Mouse (Mus musculus): ENCODE results near the gene Rhbdl2. TPM values are rescaled to one million over a fixed set of nuclear protein-coding genes. Genes with fewer than 3 reads are reported as not detected.

Rhbdl2 gene
- polyA plus RNA-seq, 1 experiment from 2014 or later, result 0.25 TPM

GRCm38 (mm10) chr4:123749484-123750130, 38.1 kb upstream of the Rhbdl2 start:
- ATAC-seq (peak; percentile 79), DNase-seq (ENCODE audit: low spot score) (peak; percentile 32)
- H3K36me3 ChIP-seq (ENCODE audit: insufficient read depth, low read length), result no peaks in the 10 kb centered on the region
- TF ChIP-seq EP300 (IDR thresholded peaks at IDR 0.05) (no peak), CTCF (IDR thresholded peaks at IDR 0.05) (no peak)
- no peaks in the 10 kb centered on the region for H3K9me3 ChIP-seq (ENCODE audit: low read length)
- peak overlapping the region; percentile 94 for H3K4me3 ChIP-seq (ENCODE audit: low read depth, low read length)
- H3K27ac ChIP-seq (ENCODE audit: low read length), result peak overlapping the region; percentile 82
- H3K4me1 ChIP-seq (ENCODE audit: insufficient read depth, low read depth, low read length), result peaks cover 3% of the 10 kb centered on the region; the same call in 1 of the 2 replicates
- WGBS, result 2% methylated on average over 49 of the region's 55 CpGs
- peak overlapping the region; percentile 84 for H3K4me2 ChIP-seq (replicated peaks; ENCODE audit: low read depth, low read length)
- H3K9ac ChIP-seq (replicated peaks; ENCODE audit: low read depth), result peak overlapping the region; percentile 97
- no peaks in the 10 kb centered on the region for H3K27me3 ChIP-seq (replicated peaks; ENCODE audit: insufficient read depth, low read length)

GRCm38 (mm10) chr4:123750152-123750651, 37.5 kb upstream of the Rhbdl2 start, which contains the start of gene Akirin1:
TSS of gene Akirin1 (minus strand) at chr4:123750345.
- peak; percentile 98 for DNase-seq (ENCODE audit: low spot score)

GRCm38 (mm10) chr4:123750707-123751312, 36.9 kb upstream of the Rhbdl2 start:
- no peak for ATAC-seq

More at GRCm38 (mm10) chr4:123750152-123750651, 37.5 kb upstream of the Rhbdl2 start, which contains the start of gene Akirin1:
- Histone ChIP-seq H3K9ac (replicated peaks; ENCODE audit: low read depth) (peak within 1 kb of the TSS; percentile 97), H3K36me3 (ENCODE audit: insufficient read depth, low read length) (no peaks in the 10 kb centered on the region), H3K27me3 (replicated peaks; ENCODE audit: insufficient read depth, low read length) (no peaks in the 10 kb centered on the region), H3K9me3 (ENCODE audit: low read length) (no peaks in the 10 kb centered on the region), H3K4me1 (ENCODE audit: insufficient read depth, low read depth, low read length) (peaks cover 3% of the 10 kb centered on the region; the same call in 1 of the 2 replicates), H3K27ac (ENCODE audit: low read length) (peak within 1 kb of the TSS; percentile 82), H3K4me2 (replicated peaks; ENCODE audit: low read depth, low read length) (peak within 1 kb of the TSS; percentile 84), H3K4me3 (ENCODE audit: low read depth, low read length) (peak within 1 kb of the TSS; percentile 94)
- 0% methylated on average over 31 of the region's 46 CpGs for WGBS
- peak; percentile 99 for ATAC-seq
- TF ChIP-seq CTCF (IDR thresholded peaks at IDR 0.05), result peak; percentile 71
- TF ChIP-seq EP300 (IDR thresholded peaks at IDR 0.05), result no peak

GRCm38 (mm10) chr4:123758306-123758705, 29.4 kb upstream of the Rhbdl2 start:
- H3K36me3 ChIP-seq (ENCODE audit: insufficient read depth, low read length), result no peaks in the 10 kb centered on the region
- 41% methylated on average over 4 of the region's 4 CpGs for WGBS
- no peaks in the 10 kb centered on the region for H3K27me3 ChIP-seq (replicated peaks; ENCODE audit: insufficient read depth, low read length)
- no peaks in the 10 kb centered on the region for H3K4me1 ChIP-seq (ENCODE audit: insufficient read depth, low read depth, low read length)
- TF ChIP-seq EP300 (IDR thresholded peaks at IDR 0.05) (no peak), CTCF (IDR thresholded peaks at IDR 0.05) (peak; percentile 64)
- H3K4me2 ChIP-seq (replicated peaks; ENCODE audit: low read depth, low read length), result no peak overlapping the region
- no peaks in the 10 kb centered on the region for H3K9me3 ChIP-seq (ENCODE audit: low read length)
- peak; percentile 60 for DNase-seq (ENCODE audit: low spot score)
- no peak overlapping the region for H3K27ac ChIP-seq (ENCODE audit: low read length)
- peak; percentile 67 for ATAC-seq
- no peak overlapping the region for H3K4me3 ChIP-seq (ENCODE audit: low read depth, low read length)
- no peak overlapping the region for H3K9ac ChIP-seq (replicated peaks; ENCODE audit: low read depth)

More at GRCm38 (mm10) chr4:123750707-123751312, 36.9 kb upstream of the Rhbdl2 start:
- Histone ChIP-seq H3K4me3 (ENCODE audit: low read depth, low read length) (peak overlapping the region; percentile 94), H3K9ac (replicated peaks; ENCODE audit: low read depth) (no peak overlapping the region; the same call in 1 of the 2 replicates), H3K27me3 (replicated peaks; ENCODE audit: insufficient read depth, low read length) (no peaks in the 10 kb centered on the region), H3K4me1 (ENCODE audit: insufficient read depth, low read depth, low read length) (peaks cover 3% of the 10 kb centered on the region; the same call in 1 of the 2 replicates), H3K4me2 (replicated peaks; ENCODE audit: low read depth, low read length) (peak overlapping the region; percentile 73), H3K9me3 (ENCODE audit: low read length) (no peaks in the 10 kb centered on the region), H3K27ac (ENCODE audit: low read length) (no peak overlapping the region), H3K36me3 (ENCODE audit: insufficient read depth, low read length) (no peaks in the 10 kb centered on the region)
- TF ChIP-seq CTCF (IDR thresholded peaks at IDR 0.05), result no peak
- WGBS, result under 1% methylated on average over 8 of the region's 8 CpGs
- peak; percentile 43 for DNase-seq (ENCODE audit: low spot score)

GRCm38 (mm10) chr4:123765071-123765470, 22.6 kb upstream of the Rhbdl2 start:
- Histone ChIP-seq H3K9ac (replicated peaks; ENCODE audit: low read depth) (no peak overlapping the region), H3K27me3 (replicated peaks; ENCODE audit: insufficient read depth, low read length) (no peaks in the 10 kb centered on the region), H3K27ac (ENCODE audit: low read length) (no peak overlapping the region), H3K9me3 (ENCODE audit: low read length) (no peaks in the 10 kb centered on the region), H3K4me3 (ENCODE audit: low read depth, low read length) (no peak overlapping the region), H3K36me3 (ENCODE audit: insufficient read depth, low read length) (no peaks in the 10 kb centered on the region), H3K4me2 (replicated peaks; ENCODE audit: low read depth, low read length) (no peak overlapping the region), H3K4me1 (ENCODE audit: insufficient read depth, low read depth, low read length) (no peaks in the 10 kb centered on the region)
- WGBS, result 46% methylated on average over 6 of the region's 6 CpGs
- TF ChIP-seq CTCF (IDR thresholded peaks at IDR 0.05), result no peak
- TF ChIP-seq EP300 (IDR thresholded peaks at IDR 0.05), result no peak
- ATAC-seq, result no peak
- DNase-seq (ENCODE audit: low spot score), result no peak

- Histone ChIP-seq H3K27ac (ENCODE audit: low read length) (no peak overlapping the region), H3K4me2 (replicated peaks; ENCODE audit: low read depth, low read length) (no peak overlapping the region), H3K4me1 (ENCODE audit: insufficient read depth, low read depth, low read length) (no peaks in the 10 kb centered on the region), H3K36me3 (ENCODE audit: insufficient read depth, low read length) (no peaks in the 10 kb centered on the region), H3K9me3 (ENCODE audit: low read length) (no peaks in the 10 kb centered on the region), H3K27me3 (replicated peaks; ENCODE audit: insufficient read depth, low read length) (no peaks in the 10 kb centered on the region), H3K9ac (replicated peaks; ENCODE audit: low read depth) (no peak overlapping the region), H3K4me3 (ENCODE audit: low read depth, low read length) (no peak overlapping the region)
- no peak for TF ChIP-seq CTCF (IDR thresholded peaks at IDR 0.05)
- no peak for TF ChIP-seq EP300 (IDR thresholded peaks at IDR 0.05)
- DNase-seq (ENCODE audit: low spot score) (no peak), ATAC-seq (no peak)
- 63% methylated on average over 3 of the region's 3 CpGs for WGBS
Measured at GRCm38 (mm10) chr4:123767807-123768206, 19.9 kb upstream of the Rhbdl2 start.
